Mouse (Mus musculus) limb, embryonic 13.5 days (tissue): ENCODE data around the gene Acox1. TPM values are rescaled to one million over a fixed set of nuclear protein-coding genes. Genes with fewer than 3 reads are reported as not detected.

ENCODE experiments used
- ATAC-seq: fragments of 200-750 bp; cut with Nextera tagmentation; 2 replicates; pipeline ENCODE4 v1.8.0; 2017; ENCODE audit warnings: low read depth, moderate number of reproducible peaks, moderate TSS enrichment; ENCODE audit not compliant: low FRiP score
- H3K27ac ChIP-seq: fragments of 300-500 bp; sonication (generic); 2 replicates; pipeline ENCODE4 v1.5.1; 2015; ENCODE audit warnings: inconsistent platforms, mild to moderate bottlenecking, moderate library complexity
- H3K27me3 ChIP-seq: fragments of 300-500 bp; sonication (generic); 2 replicates; pipeline ENCODE4 v1.6.1; 2015; ENCODE audit warnings: mild to moderate bottlenecking, inconsistent platforms
- H3K36me3 ChIP-seq: fragments of 300-500 bp; sonication (generic); 2 replicates; pipeline ENCODE4 v1.6.1; 2015; ENCODE audit warnings: inconsistent platforms, mild to moderate bottlenecking, moderate library complexity
- H3K4me1 ChIP-seq: fragments of 300-500 bp; sonication (generic); 2 replicates; pipeline ENCODE4 v1.6.1; 2015; ENCODE audit warnings: inconsistent platforms
- H3K4me2 ChIP-seq: fragments of 300-500 bp; sonication (generic); replicated peaks from 2 replicates; pipeline ENCODE4 v1.6.1; 2015; ENCODE audit warnings: inconsistent platforms, mild to moderate bottlenecking, moderate library complexity
- H3K4me3 ChIP-seq: fragments of 300-500 bp; sonication (generic); 2 replicates; pipeline ENCODE4 v1.5.1; 2015; ENCODE audit warnings: moderate library complexity, mild to moderate bottlenecking, inconsistent platforms
- H3K9ac ChIP-seq: fragments of 300-500 bp; sonication (generic); 2 replicates; pipeline ENCODE4 v1.6.1; 2015; ENCODE audit warnings: mild to moderate bottlenecking, inconsistent platforms
- H3K9me3 ChIP-seq: fragments of 300-500 bp; sonication (generic); 2 replicates; pipeline ENCODE4 v1.6.1; 2016; ENCODE audit warnings: inconsistent platforms
- WGBS: fragments of 180-500 bp; shearing (Covaris S2); methylation state at CpG from one replicate; pipeline ENCODE4 v1.1.7; 2015; 5-methylcytosine and 5-hydroxymethylcytosine counted together
- polyA plus RNA-seq: library from polyadenylated mRNA; unstranded; fragments of >200 nt; fragmentation: Nextera tagmentation; extraction: Ambion mirVana; gene quantifications from 2 replicates; pipeline ENCODE4 v1.2.1, GENCODE M21; 2015

The Acox1 gene
- polyA plus RNA-seq, 1 experiment from 2014 or later, result 23.5 TPM

- Histone ChIP-seq H3K9me3 (no peaks in the 10 kb centered on the region), H3K4me1 (peaks cover 6% of the 10 kb centered on the region; the same call in 1 of the 2 replicates), H3K27ac (no peak overlapping the region; the same call in 1 of the 2 replicates), H3K4me2 (no peak overlapping the region), H3K4me3 (no peak overlapping the region), H3K9ac (no peak overlapping the region), H3K27me3 (no peaks in the 10 kb centered on the region), H3K36me3 (peaks cover 73% of the 10 kb centered on the region)
- ATAC-seq, result no peak
- WGBS, result 76% methylated on average over 3 of the region's 3 CpGs
These were observed 13.0 kb downstream of the Acox1 start for GRCm38 (mm10) chr11:116185836-116186235.

DNA sequence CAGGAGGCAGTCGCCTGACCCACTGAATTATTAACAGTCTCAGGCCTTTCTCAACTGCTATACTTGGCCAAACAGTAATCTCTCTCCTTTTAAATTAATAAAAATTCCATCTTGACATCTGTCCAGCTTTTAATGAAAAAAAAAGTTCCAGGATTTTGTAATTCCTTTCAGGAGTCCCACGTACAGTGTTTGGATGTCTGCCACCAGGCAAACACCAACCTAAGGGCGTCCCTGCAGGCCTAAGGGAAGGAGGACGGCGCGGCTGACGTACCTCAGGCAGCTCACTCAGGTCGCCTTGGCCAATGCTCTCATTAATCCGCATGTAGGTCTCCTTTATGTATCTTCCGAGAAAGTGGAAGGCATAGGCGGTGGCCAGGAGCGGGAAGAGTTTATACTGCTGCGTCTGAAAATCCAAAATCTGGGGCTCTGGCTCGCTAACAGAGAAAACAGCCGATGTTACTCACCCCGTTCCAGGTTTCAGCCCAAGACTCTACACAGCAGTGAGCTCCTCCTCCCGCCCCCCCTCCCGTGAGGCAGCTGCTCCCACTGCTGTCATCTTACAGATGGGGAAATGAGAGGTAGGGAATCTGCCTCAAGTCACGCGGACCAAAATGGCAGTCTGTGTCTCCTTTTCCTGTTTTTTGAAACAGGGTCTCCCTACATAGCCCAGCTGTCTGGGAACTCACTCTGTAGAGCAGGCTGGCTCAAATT, 20.3 kb downstream of the Acox1 start:
- Histone ChIP-seq H3K9ac (no peak overlapping the region), H3K27ac (no peak overlapping the region), H3K4me2 (no peak overlapping the region), H3K4me3 (no peak overlapping the region), H3K27me3 (no peaks in the 10 kb centered on the region), H3K9me3 (no peaks in the 10 kb centered on the region), H3K36me3 (peaks cover 90% of the 10 kb centered on the region), H3K4me1 (no peaks in the 10 kb centered on the region)
- WGBS, result 87% methylated on average over 20 of the region's 20 CpGs
- ATAC-seq, result no peak

GRCm38 (mm10) chr11:116176010-116176409, 22.8 kb downstream of the Acox1 start:
- H3K9me3 ChIP-seq, result no peaks in the 10 kb centered on the region
- H3K36me3 ChIP-seq, result peaks cover 94% of the 10 kb centered on the region
- 91% methylated on average over 7 of the region's 7 CpGs for WGBS
- no peak overlapping the region for H3K4me3 ChIP-seq
- no peaks in the 10 kb centered on the region for H3K27me3 ChIP-seq
- H3K4me1 ChIP-seq, result no peaks in the 10 kb centered on the region
- H3K9ac ChIP-seq, result no peak overlapping the region
- no peak for ATAC-seq
- H3K27ac ChIP-seq, result no peak overlapping the region
- H3K4me2 ChIP-seq, result no peak overlapping the region

- WGBS, result 93% methylated on average over 22 of the region's 22 CpGs
- Histone ChIP-seq H3K9ac (no peak overlapping the region), H3K4me2 (no peak overlapping the region)
These were observed 23.9 kb downstream of the Acox1 start for GRCm38 (mm10) chr11:116174775-116175448.

DNA sequence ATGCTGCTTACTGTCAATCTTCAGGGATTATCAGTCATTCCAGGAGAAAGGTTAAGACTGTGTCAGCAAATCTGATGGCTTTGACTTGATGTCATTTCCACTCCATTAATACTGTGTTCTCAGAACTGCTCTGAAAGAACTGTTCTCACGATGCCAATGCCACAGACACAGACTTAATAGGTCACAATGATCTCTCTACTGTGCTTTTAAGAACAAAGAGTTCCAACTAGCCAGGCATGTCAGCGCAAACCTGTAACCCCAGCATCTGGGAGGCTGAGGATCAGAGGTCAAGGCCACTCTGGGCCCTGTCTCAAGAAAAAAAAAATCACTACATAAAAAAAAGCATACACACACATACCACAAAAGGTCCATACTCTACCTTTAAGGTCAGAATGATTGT, 26.9 kb downstream of the Acox1 start:
- Histone ChIP-seq H3K4me1 (peaks cover 10% of the 10 kb centered on the region), H3K9ac (no peak overlapping the region), H3K27ac (no peak overlapping the region), H3K36me3 (peaks cover 57% of the 10 kb centered on the region), H3K4me3 (no peak overlapping the region), H3K4me2 (no peak overlapping the region), H3K9me3 (no peaks in the 10 kb centered on the region), H3K27me3 (no peaks in the 10 kb centered on the region)
- ATAC-seq, result no peak
- WGBS, result 89% methylated on average over 2 of the region's 2 CpGs

More at GRCm38 (mm10) chr11:116174775-116175448, 23.9 kb downstream of the Acox1 start:
- H3K36me3 ChIP-seq, result peaks cover 83% of the 10 kb centered on the region
- H3K27ac ChIP-seq, result no peak overlapping the region
- no peak overlapping the region for H3K4me3 ChIP-seq
- no peaks in the 10 kb centered on the region for H3K27me3 ChIP-seq
- no peaks in the 10 kb centered on the region for H3K9me3 ChIP-seq
- no peak for ATAC-seq
- no peaks in the 10 kb centered on the region for H3K4me1 ChIP-seq

GRCm38 (mm10) chr11:116170003-116170800, 28.6 kb downstream of the Acox1 start:
- WGBS, result 82% methylated on average over 5 of the region's 5 CpGs
- no peak for ATAC-seq

GRCm38 (mm10) chr11:116169214-116169613, 29.6 kb downstream of the Acox1 start:
- Histone ChIP-seq H3K27ac (no peak overlapping the region), H3K4me2 (no peak overlapping the region), H3K4me3 (no peak overlapping the region), H3K4me1 (peaks cover 18% of the 10 kb centered on the region), H3K36me3 (peaks cover 48% of the 10 kb centered on the region), H3K9me3 (no peaks in the 10 kb centered on the region), H3K27me3 (no peaks in the 10 kb centered on the region), H3K9ac (no peak overlapping the region)
- 83% methylated on average over 3 of the region's 3 CpGs for WGBS
- no peak for ATAC-seq

More at GRCm38 (mm10) chr11:116170003-116170800, 28.6 kb downstream of the Acox1 start:
- Histone ChIP-seq H3K4me3 (no peak overlapping the region), H3K9me3 (no peaks in the 10 kb centered on the region), H3K27me3 (no peaks in the 10 kb centered on the region), H3K36me3 (peaks cover 48% of the 10 kb centered on the region), H3K4me1 (peaks cover 18% of the 10 kb centered on the region), H3K27ac (no peak overlapping the region), H3K4me2 (no peak overlapping the region), H3K9ac (no peak overlapping the region)

DNA sequence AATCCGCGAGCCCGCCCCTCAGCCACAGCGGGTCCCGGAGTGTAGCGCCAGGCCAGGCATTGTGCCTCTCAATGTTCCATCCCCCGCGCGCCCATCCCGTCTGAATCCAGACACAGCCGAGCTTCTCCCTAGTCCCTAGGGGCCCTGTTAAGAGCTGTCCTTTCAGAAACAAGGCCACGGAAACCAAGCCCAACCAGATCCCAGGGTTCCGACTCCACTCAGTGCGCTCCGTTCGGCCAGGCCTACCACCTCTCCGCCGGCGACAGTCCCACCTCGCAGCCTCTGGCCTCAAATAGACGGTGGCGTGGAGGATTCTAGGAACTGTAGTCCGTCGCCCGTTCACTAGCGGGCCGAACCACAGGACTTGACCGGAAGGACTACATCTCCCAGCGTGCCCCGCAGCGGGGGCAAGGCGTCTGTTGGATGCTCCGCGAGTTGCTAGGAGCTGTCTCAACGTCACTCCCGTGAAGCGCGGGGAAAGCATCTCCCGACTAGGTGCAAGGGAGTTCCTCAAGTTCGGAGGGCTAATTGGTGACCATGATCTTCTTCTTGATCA, 30.9 kb downstream of the Acox1 start, which contains the start of gene Fbf1:
TSS of gene Fbf1 (minus strand) at position 283 of the 556 bp plus-strand sequence.
- peak; percentile 97 for ATAC-seq
- Histone ChIP-seq H3K9ac (peak within 1 kb of the TSS; percentile 85), H3K9me3 (no peaks in the 10 kb centered on the region), H3K27me3 (no peaks in the 10 kb centered on the region), H3K4me2 (peak within 1 kb of the TSS; percentile 84), H3K4me3 (peak within 1 kb of the TSS; percentile 59), H3K4me1 (peaks cover 18% of the 10 kb centered on the region), H3K27ac (peak within 1 kb of the TSS; percentile 77), H3K36me3 (peaks cover 44% of the 10 kb centered on the region)
- under 1% methylated on average over 40 of the region's 40 CpGs for WGBS

GRCm38 (mm10) chr11:116167232-116167631, 31.6 kb downstream of the Acox1 start:
- Histone ChIP-seq H3K4me2 (peak overlapping the region; percentile 84), H3K27ac (peak overlapping the region; percentile 77), H3K4me1 (peaks cover 18% of the 10 kb centered on the region), H3K36me3 (peaks cover 37% of the 10 kb centered on the region), H3K9me3 (no peaks in the 10 kb centered on the region), H3K9ac (peak overlapping the region; percentile 85), H3K4me3 (peak overlapping the region; percentile 59), H3K27me3 (no peaks in the 10 kb centered on the region)
- WGBS, result 9% methylated on average over 6 of the region's 6 CpGs
- ATAC-seq, result no peak

DNA sequence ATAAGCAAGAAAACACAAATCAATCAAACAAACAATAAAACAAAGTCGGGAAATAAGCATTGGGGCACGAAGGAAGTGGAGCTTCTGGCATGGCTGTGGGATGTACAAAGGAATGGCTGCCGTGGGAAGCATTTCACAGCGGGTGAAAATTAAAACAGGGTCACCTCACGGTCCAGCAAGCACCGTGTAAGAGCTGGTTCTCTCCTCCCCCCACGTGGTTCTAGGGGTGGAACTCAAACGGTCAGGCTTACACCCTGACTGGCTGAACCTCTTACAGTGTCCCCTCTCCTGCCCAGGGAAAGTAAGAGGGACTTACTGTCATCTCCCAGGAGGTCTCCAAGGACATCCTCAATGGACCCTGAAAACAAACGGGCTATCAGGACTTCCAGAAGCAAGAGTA, 35.8 kb downstream of the Acox1 start:
- no peaks in the 10 kb centered on the region for H3K9me3 ChIP-seq
- peaks cover 67% of the 10 kb centered on the region for H3K36me3 ChIP-seq

GRCm38 (mm10) chr11:116162146-116162545, 36.7 kb downstream of the Acox1 start:
- no peaks in the 10 kb centered on the region for H3K9me3 ChIP-seq
- 75% methylated on average over 10 of the region's 10 CpGs for WGBS
- H3K9ac ChIP-seq, result no peak overlapping the region
- H3K4me3 ChIP-seq, result no peak overlapping the region
- no peaks in the 10 kb centered on the region for H3K27me3 ChIP-seq
- H3K27ac ChIP-seq, result no peak overlapping the region; the same call in 1 of the 2 replicates
- no peak for ATAC-seq
- no peak overlapping the region for H3K4me2 ChIP-seq
- peaks cover 10% of the 10 kb centered on the region for H3K4me1 ChIP-seq
- H3K36me3 ChIP-seq, result peaks cover 76% of the 10 kb centered on the region

More for the DNA sequence above, 35.8 kb downstream of the Acox1 start:
- no peak overlapping the region for H3K9ac ChIP-seq
- no peak for ATAC-seq
- H3K27ac ChIP-seq, result no peak overlapping the region
- no peak overlapping the region for H3K4me2 ChIP-seq
- peaks cover 13% of the 10 kb centered on the region for H3K4me1 ChIP-seq
- H3K27me3 ChIP-seq, result no peaks in the 10 kb centered on the region
- 44% methylated on average over 9 of the region's 9 CpGs for WGBS
- H3K4me3 ChIP-seq, result no peak overlapping the region
